In genomic region chr7:64149747-64150146, GRCm38 (mm10) we compare ENCODE assay signal across 13 mouse cellular contexts. TPM values are rescaled to one million over a fixed set of nuclear protein-coding genes. Genes with fewer than 3 reads are reported as not detected.
DNase-seq lines count a peak whose midpoint lies in the region; ATAC-seq and TF ChIP-seq lines count a peak whose summit lies in the region.
"Had no signal": no experiment of that assay in that cellular context is flagged by ENCODE, and none has a peak within 500 bp of the region (broad histone marks: within the 10 kb centered on the region; RNA-seq: fewer than 3 reads in every experiment).

No protein-coding gene starts in this region.

- peak; percentile 57; the same call in 1 of the 2 replicates for ATAC-seq in frontal cortex, adult (ENCODE audit: low TSS enrichment)
- ATAC-seq in Patski, result no peak
- ATAC-seq: inflammation-experienced regulatory T-cells, adult 6 months; midbrain, embryonic 16.5 days had no signal

- H3K27ac ChIP-seq in layer of hippocampus, adult 2 months, result peak overlapping the region; percentile 57
- H3K27ac ChIP-seq: forebrain, embryonic 10.5 days; liver, embryonic 15.5 days had no signal

- no peaks in the 10 kb centered on the region for H3K27me3 ChIP-seq in Patski
- H3K27me3 ChIP-seq: liver, embryonic 15.5 days had no signal

- in situ Hi-C loops in Patski (cut with MboI; ENCODE audit: low pct_unique_long_range_greater_than_20kb), result loop anchor here (10.0 kb wide), 4 partner anchors 85 to 395 kb away; no protein-coding TSS in a partner anchor

- DNase-seq in frontal cortex, postnatal 25 days (ENCODE audit: low spot score in 2 of 2), result no peak
- no peak for DNase-seq in layer of hippocampus, adult 2 months (ENCODE audit: low spot score in 2 of 2)
- no peak for DNase-seq in layer of hippocampus, postnatal 14 days (ENCODE audit: low spot score in 2 of 2)
- peak; percentile 63 for DNase-seq in 3T3-L1 (ENCODE audit: low read depth, low spot score)
- DNase-seq in Patski (ENCODE audit: low read depth, low spot score), result no peak
- DNase-seq in left cerebral cortex, postnatal 4 days, result no peak
- DNase-seq: adrenal gland, adult 8-10 months; layer of hippocampus, postnatal 36 days had no signal

- POLR2A ChIA-PET in Patski (lab: Charles Lee), result interaction anchor here (0.5 kb wide), 1 partner anchor 154 kb away, joined by 4 read pairs; no protein-coding TSS in a partner anchor

- peak; percentile 69 for TF ChIP-seq CTCF in layer of hippocampus, adult 2 months (conservative IDR thresholded peaks at IDR 0.05)
- peak; percentile 47 for TF ChIP-seq CTCF in Patski (IDR thresholded peaks at IDR 0.05)

- intact Hi-C loops in left cerebral cortex, postnatal 4 days (cut with DNase I), result loop anchor here (10.0 kb wide), 2 partner anchors 215 to 395 kb away; partner anchors contain the start of gene Klf13

- CTCF ChIA-PET in Patski (lab: Charles Lee), result interaction anchor here (1.6 to 2.7 kb wide), 2 partner anchors 11 to 397 kb away, joined by 6 to 20 read pairs; no protein-coding TSS in a partner anchor

- H3K4me3 ChIP-seq in layer of hippocampus, adult 2 months, result no peak overlapping the region
- H3K4me3 ChIP-seq: forebrain, embryonic 10.5 days; liver, embryonic 15.5 days had no signal

RNA-seq across cellular contexts. Expression of gene Trpm1, which starts 3.9 kb away (rescaled TPM):
- total RNA-seq in layer of hippocampus, adult 2 months (2021), result not detected
- under 1 TPM in 1 of 2 experiments, not detected in 1; 0.07 TPM for total RNA-seq in layer of hippocampus, postnatal 14 days (2021)
- 0.28 TPM for polyA plus RNA-seq in Patski (2021)
- total RNA-seq in left cerebral cortex, postnatal 4 days (2021), result under 1 TPM; 0.10 to 0.77 TPM
- total RNA-seq: layer of hippocampus, postnatal 36 days had no signal
- polyA plus RNA-seq: liver, embryonic 15.5 days had no signal
